Mouse (Mus musculus) ES-E14 (cell line): ENCODE measurements around the gene Rtn4. TPM values are rescaled to one million over a fixed set of nuclear protein-coding genes. Genes with fewer than 3 reads are reported as not detected.

Experiments used
- DNase-seq: peaks from one replicate; pipeline ENCODE4 v3.0.0-alpha.2; 2013; ENCODE audit warnings: low read depth, low spot score
- H3K27ac ChIP-seq: 2 replicates; pipeline ENCODE4 v1.5.1; 2012; ENCODE audit warnings: low read depth, mild to moderate bottlenecking, low read length, moderate library complexity, mixed read lengths; ENCODE audit not compliant: poor library complexity, insufficient read depth, severe bottlenecking
- H3K36me3 ChIP-seq: 2 replicates; pipeline ENCODE4 v1.6.1; 2012; ENCODE audit warnings: mild to moderate bottlenecking, low read length, moderate library complexity, mixed read lengths; ENCODE audit not compliant: control insufficient read depth, poor library complexity, insufficient read depth, severe bottlenecking
- H3K4me1 ChIP-seq, 2 experiments: fragments of 150-350 bp in 1 of 2; sonication (generic) in 1 of 2; 2 replicates each; pipeline ENCODE4 v1.6.1; 2012; ENCODE audit warnings: low read length in 2 of 2, mild to moderate bottlenecking in 1 of 2, mixed read lengths in 1 of 2; ENCODE audit not compliant: control insufficient read depth in 2 of 2, insufficient read depth in 2 of 2, poor library complexity in 1 of 2
- H3K4me3 ChIP-seq, 2 experiments: fragments of 150-350 bp in 1 of 2; sonication (generic) in 1 of 2; 2 replicates each; pipeline ENCODE4 v1.5.1; 2012; ENCODE audit warnings: low read length in 2 of 2, low read depth in 1 of 2, mild to moderate bottlenecking in 1 of 2, mixed read lengths in 1 of 2; ENCODE audit not compliant: insufficient read depth in 1 of 2, poor library complexity in 1 of 2, severe bottlenecking in 1 of 2
- H3K9ac ChIP-seq: 2 replicates; pipeline ENCODE4 v1.6.1; 2012; ENCODE audit warnings: low read depth, mild to moderate bottlenecking, low read length, mixed read lengths; ENCODE audit not compliant: poor library complexity, insufficient read depth, severe bottlenecking
- H3K9me3 ChIP-seq: fragments of 150-350 bp; sonication (generic); 2 replicates; pipeline ENCODE4 v1.6.1; 2012; ENCODE audit warnings: low read depth, mild to moderate bottlenecking, low read length; ENCODE audit not compliant: control insufficient read depth, insufficient read depth
- CHD2 ChIP-seq: IDR thresholded peaks from 2 replicates; pipeline ENCODE4 v1.6.1; 2014; ENCODE audit warnings: mild to moderate bottlenecking, low read depth, low read length, inconsistent platforms
- HCFC1 ChIP-seq: IDR thresholded peaks from 2 replicates; pipeline ENCODE4 v1.6.1; 2012; ENCODE audit warnings: low read length, inconsistent platforms, borderline replicate concordance; ENCODE audit not compliant: insufficient read depth
- MAFK ChIP-seq: IDR thresholded peaks from 2 replicates; pipeline ENCODE4 v1.6.1; 2014; ENCODE audit warnings: mild to moderate bottlenecking, low read depth, low read length, inconsistent platforms; ENCODE audit not compliant: insufficient read depth
- ZC3H11A ChIP-seq: IDR thresholded peaks from 2 replicates; pipeline ENCODE4 v1.6.1; 2012; ENCODE audit warnings: low read depth, mild to moderate bottlenecking, inconsistent platforms, low read length, borderline replicate concordance
- ZNF384 ChIP-seq: IDR thresholded peaks from 2 replicates; pipeline ENCODE4 v1.6.1; 2012; ENCODE audit warnings: low read depth, low read length, inconsistent platforms
- in situ Hi-C, 2 experiments: fragments of 600-800 bp; cut with MboI; formaldehyde crosslinking; loops; one replicate each; pipeline ENCODE4 v1.15.1; 2025; ENCODE audit warnings: low sequenced_read_pairs in 2 of 2, inconsistent platforms in 1 of 2; ENCODE audit not compliant: unreplicated experiment in 2 of 2
- total RNA-seq: library from RNA; depleted of rRNA; stranded (reverse); fragments of 300-350 nt; gene quantifications from 2 replicates; pipeline ENCODE4 v1.2.3, GENCODE M21; 2012

Rtn4 gene
- total RNA-seq, 1 experiment: 368 TPM

- no peak for DNase-seq
- no peak overlapping the region for H3K4me3 ChIP-seq
These were observed 52.8 kb downstream of the Rtn4 start for GRCm38 (mm10) chr11:29745513-29745912.

GRCm38 (mm10) chr11:29746203-29746602 lies 53.5 kb downstream of the Rtn4 start:
- H3K36me3 ChIP-seq: peaks cover 12% of the 10 kb centered on the region
- in situ Hi-C loops: no loop called here

More at GRCm38 (mm10) chr11:29745513-29745912, 52.8 kb downstream of the Rtn4 start:
- in situ Hi-C loops: no loop called here
- no peak for TF ChIP-seq ZC3H11A
- no peak for TF ChIP-seq HCFC1
- TF ChIP-seq MAFK: no peak
- TF ChIP-seq CHD2: no peak
- no peak for TF ChIP-seq ZNF384
- Histone ChIP-seq H3K4me1 (peaks cover 2 to 19% of the 10 kb centered on the region in 2 experiments; a peak in 2 of 4 replicates), H3K36me3 (peaks cover 12% of the 10 kb centered on the region), H3K27ac (no peak overlapping the region), H3K9ac (no peak overlapping the region), H3K9me3 (no peaks in the 10 kb centered on the region)

DNA sequence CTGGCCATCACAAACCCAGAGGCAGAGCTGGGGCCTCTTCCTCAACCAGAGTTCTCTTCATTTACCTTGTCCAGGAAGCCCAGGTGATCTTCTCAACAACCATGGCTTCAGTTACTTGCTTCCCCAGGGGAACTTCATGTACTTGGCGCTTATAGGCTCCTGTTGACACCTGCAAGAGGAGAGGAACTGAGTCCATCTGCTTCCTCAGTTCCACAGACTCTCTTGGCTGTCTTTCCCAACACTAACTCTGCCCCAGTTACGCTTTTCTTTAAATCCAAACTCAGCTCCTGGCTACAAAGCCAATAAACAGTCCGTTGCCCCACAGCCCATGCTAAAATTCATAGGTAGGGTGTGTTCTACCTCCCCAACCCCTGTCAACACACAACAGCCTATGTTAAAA lies 54.6 kb downstream of the Rtn4 start:
- Histone ChIP-seq H3K9me3 (no peaks in the 10 kb centered on the region), H3K36me3 (peaks cover 12% of the 10 kb centered on the region), H3K9ac (no peak overlapping the region), H3K27ac (no peak overlapping the region), H3K4me1 (peaks cover 4 to 19% of the 10 kb centered on the region in 2 experiments; a peak in 2 of 4 replicates), H3K4me3 (no peak overlapping the region)
- no peak for DNase-seq
- no peak for TF ChIP-seq MAFK
- no peak for TF ChIP-seq CHD2
- in situ Hi-C loops: no loop called here

More at GRCm38 (mm10) chr11:29746203-29746602, 53.5 kb downstream of the Rtn4 start:
- TF ChIP-seq CHD2: no peak
- no peak for TF ChIP-seq MAFK
- TF ChIP-seq ZC3H11A: no peak
- TF ChIP-seq HCFC1: no peak
- TF ChIP-seq ZNF384: no peak
- Histone ChIP-seq H3K9me3 (no peaks in the 10 kb centered on the region), H3K4me3 (no peak overlapping the region), H3K27ac (no peak overlapping the region), H3K9ac (no peak overlapping the region), H3K4me1 (peaks cover 2 to 19% of the 10 kb centered on the region in 2 experiments; a peak in 2 of 4 replicates)
- DNase-seq: no peak

DNA sequence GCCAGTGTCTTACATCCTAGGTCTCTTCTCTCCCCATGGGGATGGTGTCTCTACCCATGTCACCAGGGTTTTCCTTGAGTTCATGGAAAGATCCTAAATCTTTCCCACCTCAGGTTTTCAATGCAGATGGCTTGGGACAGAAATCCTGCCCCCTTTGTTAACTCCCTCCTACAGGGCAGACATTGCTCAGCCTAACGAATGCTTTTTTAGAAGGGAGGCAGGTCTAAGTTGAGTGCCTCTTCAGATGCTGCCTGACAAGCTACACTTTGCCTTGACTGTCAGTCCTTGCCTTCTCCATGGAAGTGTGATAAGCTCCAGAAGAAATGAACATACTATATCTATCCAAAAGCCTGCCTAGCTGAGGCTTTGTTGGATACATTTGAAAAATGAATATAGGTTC lies 55.1 kb downstream of the Rtn4 start:
- H3K4me1 ChIP-seq: peaks cover 4 to 19% of the 10 kb centered on the region in 2 experiments; a peak in 2 of 4 replicates
- H3K9me3 ChIP-seq: no peaks in the 10 kb centered on the region
- in situ Hi-C loops: no loop called here
- peaks cover 12% of the 10 kb centered on the region for H3K36me3 ChIP-seq
- H3K4me3 ChIP-seq: no peak overlapping the region
- no peak for TF ChIP-seq HCFC1
- no peak for TF ChIP-seq ZNF384
- TF ChIP-seq CHD2: no peak
- TF ChIP-seq MAFK: no peak
- no peak for TF ChIP-seq ZC3H11A
- no peak overlapping the region for H3K9ac ChIP-seq
- DNase-seq: no peak
- H3K27ac ChIP-seq: no peak overlapping the region
